Mouse (Mus musculus): ENCODE results near the gene Rnf214. TPM values are rescaled to one million over a fixed set of nuclear protein-coding genes. Genes with fewer than 3 reads are reported as not detected.
A peak's percentile ranks its signal among the peaks of the same experiment; 100 is the strongest.

The Rnf214 gene
- polyA plus RNA-seq (2015; fragmentation: Nextera tagmentation; extraction: Ambion mirVana) = 34.5 and 39.8 TPM in 2 replicates

DNA sequence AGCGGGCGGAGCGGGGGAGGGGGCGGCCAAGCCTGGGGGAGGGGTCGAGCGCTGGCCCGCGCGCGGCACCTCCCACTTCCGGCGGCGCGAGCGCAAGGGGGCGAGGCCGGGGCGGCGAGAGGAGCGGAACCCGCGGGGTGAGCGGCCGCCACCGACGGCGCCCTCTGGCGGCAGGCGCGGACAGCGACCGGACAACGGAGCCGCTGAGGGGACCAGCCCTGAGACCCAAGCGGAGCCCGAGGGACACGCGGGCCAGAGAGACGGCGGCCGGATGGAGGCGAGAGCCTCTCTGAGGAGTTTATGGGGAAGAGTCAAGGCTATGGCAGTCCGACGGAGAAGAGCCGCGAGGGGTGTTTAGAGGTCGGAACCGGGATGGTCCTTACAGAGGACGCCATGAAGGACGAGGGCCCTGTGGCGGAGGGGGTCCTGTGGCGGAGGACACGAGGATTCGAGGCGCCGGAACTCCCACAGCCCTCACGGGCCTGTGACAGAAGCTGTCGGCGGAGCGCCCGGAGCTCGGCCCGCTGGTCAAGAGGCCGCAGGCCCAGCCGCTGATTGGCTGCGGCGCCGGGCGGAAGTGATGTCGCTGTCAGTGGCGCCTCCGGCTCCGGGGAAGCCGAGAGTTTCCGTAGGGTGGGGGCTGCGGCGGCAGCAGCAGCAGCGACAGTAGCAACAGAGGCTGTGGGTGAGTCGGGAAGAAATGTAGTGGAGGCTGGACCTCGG, at the start of gene Rnf214, which contains the start of gene Pcsk7:
Gene Rnf214, minus strand, starts transcription at position 557 of the 723 bp plus-strand sequence.
Gene Pcsk7, plus strand, starts transcription at position 143 of the 723 bp plus-strand sequence.
- no peaks in the 10 kb centered on the region for H3K27me3 ChIP-seq (ENCODE audit: control insufficient read depth, insufficient read depth, low read length)
- H3K4me1 ChIP-seq (ENCODE audit: control insufficient read depth, insufficient read depth, low read length) = peaks cover 20% of the 10 kb centered on the region
- H3K4me3 ChIP-seq (replicated peaks; ENCODE audit: low read length) = peak within 1 kb of the TSS; percentile 73
- peak; percentile 92 for ATAC-seq (ENCODE audit: insufficient read depth, low FRiP score)
- peak within 1 kb of the TSS; percentile 97 for H3K9ac ChIP-seq (ENCODE audit: low read length)
- no peaks in the 10 kb centered on the region for H3K9me3 ChIP-seq (replicated peaks; ENCODE audit: control insufficient read depth, low read length)
- H3K4me2 ChIP-seq (ENCODE audit: low read depth, low read length) = peak within 1 kb of the TSS; percentile 88
- peaks cover 3% of the 10 kb centered on the region; the same call in 1 of the 2 replicates for H3K36me3 ChIP-seq (ENCODE audit: control insufficient read depth, insufficient read depth, low read length)
- WGBS = under 1% methylated on average over 80 of the region's 80 CpGs
- H3K27ac ChIP-seq (ENCODE audit: low read length) = peak within 1 kb of the TSS; percentile 99

DNA sequence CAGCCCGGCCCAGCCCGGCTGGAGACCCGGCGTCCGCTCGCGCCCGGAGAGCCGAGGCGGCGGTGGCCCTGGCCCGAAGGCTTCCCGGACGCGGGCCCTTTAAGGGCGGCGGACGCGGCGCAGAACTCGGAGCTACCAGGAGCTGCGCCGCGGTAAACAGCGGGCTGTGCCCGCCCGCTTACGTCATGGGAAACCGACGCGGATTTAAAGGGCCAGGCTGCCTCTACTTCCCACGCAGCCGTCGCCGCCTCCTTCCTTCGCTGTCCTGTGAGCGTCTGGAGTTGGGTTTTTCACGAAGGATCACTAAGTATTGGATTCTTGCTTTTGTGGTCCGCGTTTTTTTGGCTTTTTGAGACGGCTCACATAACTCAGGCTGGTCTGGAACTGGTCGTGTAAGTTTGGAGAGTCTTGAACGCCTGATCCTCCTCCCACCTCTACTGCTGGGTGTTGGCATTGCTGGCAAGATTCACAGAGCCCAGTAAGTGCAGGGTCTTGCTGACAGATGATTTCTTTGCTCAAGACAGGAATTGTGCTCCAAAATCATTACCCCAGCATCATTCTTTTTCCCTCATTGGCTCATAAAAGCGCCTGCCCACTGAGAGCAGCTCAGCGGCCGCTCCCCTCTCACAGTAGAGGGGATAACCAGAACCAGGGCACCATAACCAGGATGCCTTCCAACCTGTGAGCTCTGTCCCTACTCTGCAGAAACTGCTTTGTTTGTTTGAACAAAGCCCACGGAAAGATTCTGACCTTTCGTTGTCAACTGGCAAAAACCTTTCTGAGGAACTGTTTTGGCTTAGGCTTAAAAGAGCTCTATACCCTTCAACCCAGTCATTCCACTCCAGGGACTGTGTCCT, 48.6 kb upstream of the Rnf214 start, which contains the start of gene Sidt2:
Gene Sidt2, minus strand, starts transcription at position 152 of the 857 bp plus-strand sequence.
- peak; percentile 95 for ATAC-seq (ENCODE audit: insufficient read depth, low FRiP score)
- H3K36me3 ChIP-seq (ENCODE audit: control insufficient read depth, insufficient read depth, low read length) = no peaks in the 10 kb centered on the region
- H3K9me3 ChIP-seq (replicated peaks; ENCODE audit: control insufficient read depth, low read length) = no peaks in the 10 kb centered on the region
- H3K4me2 ChIP-seq (ENCODE audit: low read depth, low read length) = peak within 1 kb of the TSS; percentile 78
- H3K4me3 ChIP-seq (replicated peaks; ENCODE audit: low read length) = peak within 1 kb of the TSS; percentile 76
- peak within 1 kb of the TSS; percentile 91 for H3K9ac ChIP-seq (ENCODE audit: low read length)
- H3K4me1 ChIP-seq (ENCODE audit: control insufficient read depth, insufficient read depth, low read length) = peaks cover 20% of the 10 kb centered on the region
- WGBS = under 1% methylated on average over 48 of the region's 48 CpGs
- no peaks in the 10 kb centered on the region for H3K27me3 ChIP-seq (ENCODE audit: control insufficient read depth, insufficient read depth, low read length)
- peak within 1 kb of the TSS; percentile 88 for H3K27ac ChIP-seq (ENCODE audit: low read length)

DNA sequence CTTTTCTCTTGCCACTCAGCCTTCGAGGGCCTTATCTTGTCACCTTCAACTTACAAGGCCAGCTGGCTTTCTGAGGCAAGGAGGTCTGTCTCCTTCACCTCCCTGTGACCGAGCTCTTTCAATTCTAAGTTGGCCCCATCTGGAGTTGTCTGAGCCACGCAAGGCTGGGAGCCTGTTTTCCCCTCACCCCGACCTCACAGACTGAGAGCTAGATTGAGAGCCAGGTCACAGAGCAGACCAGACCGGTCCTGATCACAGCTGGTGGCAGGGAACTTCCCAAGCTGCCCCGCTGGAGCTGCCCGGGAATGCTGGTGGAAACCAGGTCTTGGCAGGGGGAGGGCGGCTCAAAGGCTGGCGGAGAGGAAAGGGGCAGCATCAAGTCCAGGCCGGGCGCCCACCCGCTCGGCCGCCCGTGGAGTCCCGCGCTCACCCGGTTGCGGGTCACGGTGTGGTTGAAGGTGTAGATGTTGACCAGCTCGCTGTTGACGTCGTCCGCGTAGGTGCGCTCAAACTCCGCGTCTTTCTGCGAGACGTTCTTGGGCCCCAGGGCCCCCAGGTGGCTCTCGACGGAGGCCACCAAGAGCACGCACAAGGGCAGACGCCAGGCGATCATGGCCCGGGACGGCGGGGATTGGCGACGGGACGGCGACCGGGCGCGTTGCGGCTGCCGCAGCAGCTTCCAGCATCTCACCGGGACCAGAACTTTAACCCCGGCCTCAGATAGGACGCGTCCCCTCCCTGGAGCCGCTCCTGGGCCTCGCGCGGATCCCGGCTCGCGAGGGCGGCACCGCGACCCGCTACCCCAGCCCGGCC, 47.8 kb upstream of the Rnf214 start:
- under 1% methylated on average over 62 of the region's 63 CpGs for WGBS
- peak overlapping the region; percentile 78 for H3K4me2 ChIP-seq (ENCODE audit: low read depth, low read length)
- H3K9me3 ChIP-seq (replicated peaks; ENCODE audit: control insufficient read depth, low read length) = no peaks in the 10 kb centered on the region
- peak; percentile 59 for ATAC-seq (ENCODE audit: insufficient read depth, low FRiP score)
- peak overlapping the region; percentile 76 for H3K4me3 ChIP-seq (replicated peaks; ENCODE audit: low read length)
- H3K27me3 ChIP-seq (ENCODE audit: control insufficient read depth, insufficient read depth, low read length) = no peaks in the 10 kb centered on the region
- H3K36me3 ChIP-seq (ENCODE audit: control insufficient read depth, insufficient read depth, low read length) = 0 out of 2 replicates have a peak, but pooled peaks cover 3% of the 10 kb centered on the region
- peaks cover 20% of the 10 kb centered on the region for H3K4me1 ChIP-seq (ENCODE audit: control insufficient read depth, insufficient read depth, low read length)
- H3K9ac ChIP-seq (ENCODE audit: low read length) = peak overlapping the region; percentile 91
- H3K27ac ChIP-seq (ENCODE audit: low read length) = peak overlapping the region; percentile 88

DNA sequence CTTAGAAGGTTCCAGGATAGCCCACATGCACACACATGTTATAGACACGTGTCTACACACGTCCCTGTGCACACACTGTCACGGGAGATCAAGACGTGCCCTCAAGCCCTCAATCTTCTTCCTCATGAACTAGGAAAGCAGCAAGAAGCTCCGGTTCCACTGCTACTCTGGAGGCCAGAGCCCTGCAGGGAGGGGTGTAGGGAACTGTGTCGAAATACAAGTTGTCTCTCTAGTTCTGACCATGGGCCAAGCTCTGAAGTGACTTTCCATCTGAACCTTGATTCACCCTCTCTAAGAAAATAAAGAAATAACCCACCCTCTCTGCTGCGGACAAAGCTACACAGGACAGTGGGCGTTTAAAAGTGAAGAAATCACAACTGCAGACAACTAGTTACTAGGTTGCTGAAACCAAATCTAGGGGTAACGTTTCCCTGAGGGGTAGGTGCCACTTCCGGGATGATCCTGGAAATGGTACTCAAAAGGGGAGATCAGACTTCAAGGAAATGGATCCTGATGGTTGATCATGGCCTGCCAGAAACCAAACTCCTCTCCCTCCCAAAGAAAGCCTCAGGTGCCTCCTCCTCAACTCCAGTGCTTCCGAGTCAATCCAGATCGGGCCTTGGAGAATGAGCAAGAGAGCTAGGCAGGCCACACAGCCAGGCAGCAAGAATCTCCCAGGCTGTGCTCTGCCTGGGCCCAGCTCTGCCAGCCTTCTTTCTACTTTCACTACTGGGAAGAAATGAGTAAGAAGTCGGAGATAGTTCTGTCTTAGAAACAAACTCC, 47.0 kb upstream of the Rnf214 start:
- no peak for ATAC-seq (ENCODE audit: insufficient read depth, low FRiP score)
- Histone ChIP-seq H3K27me3 (ENCODE audit: control insufficient read depth, insufficient read depth, low read length) (no peaks in the 10 kb centered on the region), H3K4me3 (replicated peaks; ENCODE audit: low read length) (peak overlapping the region; percentile 76), H3K4me2 (ENCODE audit: low read depth, low read length) (peak overlapping the region; percentile 78), H3K9me3 (replicated peaks; ENCODE audit: control insufficient read depth, low read length) (no peaks in the 10 kb centered on the region), H3K36me3 (ENCODE audit: control insufficient read depth, insufficient read depth, low read length) (0 out of 2 replicates have a peak, but pooled peaks cover 5% of the 10 kb centered on the region), H3K4me1 (ENCODE audit: control insufficient read depth, insufficient read depth, low read length) (peaks cover 20% of the 10 kb centered on the region), H3K27ac (ENCODE audit: low read length) (peak overlapping the region; percentile 88), H3K9ac (ENCODE audit: low read length) (peak overlapping the region; percentile 91)
- 50% methylated on average over 13 of the region's 13 CpGs for WGBS

DNA sequence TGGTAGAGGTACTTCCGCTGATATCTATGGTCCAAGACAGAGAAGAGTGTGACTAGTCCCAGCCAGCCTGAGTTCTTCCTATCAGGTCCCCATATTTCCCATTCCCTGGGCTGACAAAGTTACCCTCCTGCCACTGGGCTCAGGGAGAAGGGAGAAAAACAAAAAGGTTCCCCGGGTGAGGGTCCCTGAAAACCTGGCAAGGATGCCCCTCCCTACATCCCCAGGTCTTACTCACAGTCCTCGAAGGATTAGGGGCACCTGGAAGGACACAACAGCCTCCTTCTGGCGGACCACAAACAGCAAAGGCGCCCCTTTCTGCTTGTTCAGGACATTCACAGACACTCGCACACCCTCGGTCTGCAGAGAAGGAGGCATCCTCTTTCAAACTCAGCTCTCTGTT, 46.2 kb upstream of the Rnf214 start:
- H3K9me3 ChIP-seq (replicated peaks; ENCODE audit: control insufficient read depth, low read length) = no peaks in the 10 kb centered on the region
- no peak for ATAC-seq (ENCODE audit: insufficient read depth, low FRiP score)
- 0 out of 2 replicates have a peak, but pooled peaks cover 5% of the 10 kb centered on the region for H3K36me3 ChIP-seq (ENCODE audit: control insufficient read depth, insufficient read depth, low read length)
- peak overlapping the region; percentile 78; the same call in 1 of the 2 replicates for H3K4me2 ChIP-seq (ENCODE audit: low read depth, low read length)
- H3K27ac ChIP-seq (ENCODE audit: low read length) = no peak overlapping the region
- 82% methylated on average over 7 of the region's 7 CpGs for WGBS
- no peaks in the 10 kb centered on the region for H3K27me3 ChIP-seq (ENCODE audit: control insufficient read depth, insufficient read depth, low read length)
- H3K4me3 ChIP-seq (replicated peaks; ENCODE audit: low read length) = peak overlapping the region; percentile 76; the same call in 1 of the 2 replicates
- peaks cover 16% of the 10 kb centered on the region for H3K4me1 ChIP-seq (ENCODE audit: control insufficient read depth, insufficient read depth, low read length)
- H3K9ac ChIP-seq (ENCODE audit: low read length) = peak overlapping the region; percentile 91

DNA sequence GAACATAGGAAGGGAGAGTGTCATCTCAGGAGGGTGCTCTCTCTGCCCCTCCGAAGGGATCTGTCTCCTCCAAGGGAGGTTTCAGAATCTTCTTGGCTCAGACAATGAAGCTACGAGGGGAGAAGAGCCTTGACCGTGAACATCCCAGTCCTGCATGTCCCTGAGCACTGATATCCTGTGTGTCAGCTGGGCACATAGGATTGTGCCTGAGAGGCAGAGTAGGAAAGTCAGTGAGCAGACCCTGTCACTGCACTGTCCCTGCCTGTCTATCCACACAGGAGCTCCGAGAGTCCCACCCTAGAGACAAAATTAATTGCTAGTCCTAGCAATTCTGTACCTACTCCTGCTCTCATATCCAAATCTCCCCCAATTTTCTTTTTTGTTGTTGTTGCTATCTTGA, 45.3 kb upstream of the Rnf214 start:
- H3K36me3 ChIP-seq (ENCODE audit: control insufficient read depth, insufficient read depth, low read length) = 0 out of 2 replicates have a peak, but pooled peaks cover 5% of the 10 kb centered on the region
- H3K4me3 ChIP-seq (replicated peaks; ENCODE audit: low read length) = no peak overlapping the region
- H3K27me3 ChIP-seq (ENCODE audit: control insufficient read depth, insufficient read depth, low read length) = no peaks in the 10 kb centered on the region
- no peak overlapping the region for H3K4me2 ChIP-seq (ENCODE audit: low read depth, low read length)
- H3K27ac ChIP-seq (ENCODE audit: low read length) = no peak overlapping the region
- H3K9ac ChIP-seq (ENCODE audit: low read length) = no peak overlapping the region
- H3K9me3 ChIP-seq (replicated peaks; ENCODE audit: control insufficient read depth, low read length) = no peaks in the 10 kb centered on the region
- 93% methylated on average over 4 of the region's 4 CpGs for WGBS
- peaks cover 16% of the 10 kb centered on the region for H3K4me1 ChIP-seq (ENCODE audit: control insufficient read depth, insufficient read depth, low read length)
- no peak for ATAC-seq (ENCODE audit: insufficient read depth, low FRiP score)

DNA sequence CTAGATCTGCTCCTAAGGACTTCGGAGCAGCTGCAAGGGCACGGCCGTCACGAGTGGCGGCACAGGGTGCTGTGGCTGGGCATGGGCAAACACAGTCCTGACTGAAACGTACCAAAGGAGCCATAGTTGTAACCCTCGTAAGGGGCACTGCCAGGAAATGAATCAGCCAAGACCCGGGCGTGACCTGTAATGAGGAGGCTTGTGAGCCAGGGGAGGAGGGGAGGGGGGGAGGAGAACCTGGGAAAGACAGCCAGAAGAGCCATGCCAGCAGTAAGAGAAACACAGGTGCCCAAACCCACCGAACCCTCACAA, 40.1 kb upstream of the Rnf214 start:
- H3K9ac ChIP-seq (ENCODE audit: low read length) = no peak overlapping the region
- no peak overlapping the region for H3K27ac ChIP-seq (ENCODE audit: low read length)
- peaks cover 13% of the 10 kb centered on the region; the same call in 1 of the 2 replicates for H3K36me3 ChIP-seq (ENCODE audit: control insufficient read depth, insufficient read depth, low read length)
- 0 out of 2 replicates have a peak, but pooled peaks cover 3% of the 10 kb centered on the region for H3K4me1 ChIP-seq (ENCODE audit: control insufficient read depth, insufficient read depth, low read length)
- H3K9me3 ChIP-seq (replicated peaks; ENCODE audit: control insufficient read depth, low read length) = no peaks in the 10 kb centered on the region
- ATAC-seq (ENCODE audit: insufficient read depth, low FRiP score) = no peak
- no peaks in the 10 kb centered on the region for H3K27me3 ChIP-seq (ENCODE audit: control insufficient read depth, insufficient read depth, low read length)
- 83% methylated on average over 10 of the region's 10 CpGs for WGBS
- H3K4me2 ChIP-seq (ENCODE audit: low read depth, low read length) = no peak overlapping the region
- no peak overlapping the region for H3K4me3 ChIP-seq (replicated peaks; ENCODE audit: low read length)

Measured in stomach, embryonic 16.5 days (tissue).